Mouse (Mus musculus) right cerebral cortex, postnatal 10 days (tissue): ENCODE results near the gene Fig4.

Source experiments
- DNase-seq, 2 experiments: peaks; one replicate each; pipeline ENCODE4 v3.0.0; 2021; ENCODE audit warnings: low spot score in 2 of 2

Fig4 gene

DNA sequence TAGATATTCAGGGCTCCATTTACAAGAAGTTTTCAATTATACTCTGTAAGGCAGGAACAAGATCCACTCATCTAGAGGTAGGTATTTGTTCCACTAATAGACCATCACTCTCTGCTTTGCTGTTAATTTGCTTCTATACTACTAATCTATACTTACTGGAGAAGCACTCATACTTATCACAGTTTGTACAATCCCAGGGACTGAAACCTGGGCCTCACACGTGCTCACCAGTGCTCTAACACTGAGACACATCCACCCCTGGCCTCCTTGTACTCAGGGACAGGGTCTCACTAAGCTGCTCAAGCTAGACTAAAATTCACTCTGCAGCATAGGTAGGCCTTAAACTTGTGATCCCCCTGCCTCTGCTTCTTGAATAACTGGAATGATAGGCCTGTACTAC lies 41.8 kb downstream of the Fig4 start:
- no peak for DNase-seq

DNA sequence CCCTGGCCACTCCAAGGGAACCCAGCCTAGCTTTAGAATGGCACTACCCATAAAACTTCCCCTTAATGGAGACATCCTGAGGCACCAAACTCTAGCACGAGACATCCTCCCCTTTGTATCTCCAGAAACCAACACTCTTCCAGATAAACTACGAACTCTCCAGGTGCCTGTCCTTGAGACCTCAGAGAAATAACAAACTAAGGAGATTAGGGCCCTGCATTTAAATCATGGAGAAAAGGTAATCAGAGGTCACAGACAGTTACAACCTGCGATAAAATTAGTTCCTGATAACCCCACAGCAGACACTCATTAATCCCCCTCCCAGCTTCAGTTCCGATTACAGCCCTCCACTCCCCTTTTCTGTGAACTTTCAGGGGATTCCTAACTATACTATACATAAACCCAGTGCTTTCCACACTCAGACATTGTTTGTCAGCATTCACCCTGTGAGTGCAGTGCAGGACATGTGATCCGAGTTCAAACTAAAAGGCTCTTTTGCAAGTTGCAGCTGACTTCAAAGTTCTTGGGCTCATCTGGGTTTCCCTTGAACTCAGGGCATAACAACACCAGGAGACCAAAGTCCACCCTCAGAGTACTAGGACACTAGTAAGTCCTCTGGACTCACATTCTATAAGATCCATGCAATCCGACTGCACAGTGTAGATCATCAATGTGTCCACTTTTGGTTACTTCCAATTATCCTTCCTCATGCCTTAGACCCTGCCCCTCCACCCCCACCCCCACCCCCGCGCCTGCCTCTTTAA lies 42.6 kb downstream of the Fig4 start:
- DNase-seq, result no peak

DNA sequence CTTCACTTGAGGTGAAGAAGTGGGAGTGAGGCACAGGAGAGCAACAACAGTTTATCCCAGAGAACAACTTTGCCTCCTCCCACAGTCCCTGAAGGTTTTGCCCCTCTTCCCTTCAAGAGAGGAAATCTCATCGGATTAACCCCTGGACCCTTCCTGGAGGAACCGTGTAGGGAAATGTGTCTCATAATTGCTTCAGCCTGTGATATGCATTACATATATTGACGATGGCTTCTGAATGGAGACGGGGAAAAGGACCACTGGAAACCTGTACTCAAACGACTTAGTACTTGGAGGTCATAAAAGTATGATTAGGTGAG lies 52.4 kb downstream of the Fig4 start:
- no peak for DNase-seq

DNA sequence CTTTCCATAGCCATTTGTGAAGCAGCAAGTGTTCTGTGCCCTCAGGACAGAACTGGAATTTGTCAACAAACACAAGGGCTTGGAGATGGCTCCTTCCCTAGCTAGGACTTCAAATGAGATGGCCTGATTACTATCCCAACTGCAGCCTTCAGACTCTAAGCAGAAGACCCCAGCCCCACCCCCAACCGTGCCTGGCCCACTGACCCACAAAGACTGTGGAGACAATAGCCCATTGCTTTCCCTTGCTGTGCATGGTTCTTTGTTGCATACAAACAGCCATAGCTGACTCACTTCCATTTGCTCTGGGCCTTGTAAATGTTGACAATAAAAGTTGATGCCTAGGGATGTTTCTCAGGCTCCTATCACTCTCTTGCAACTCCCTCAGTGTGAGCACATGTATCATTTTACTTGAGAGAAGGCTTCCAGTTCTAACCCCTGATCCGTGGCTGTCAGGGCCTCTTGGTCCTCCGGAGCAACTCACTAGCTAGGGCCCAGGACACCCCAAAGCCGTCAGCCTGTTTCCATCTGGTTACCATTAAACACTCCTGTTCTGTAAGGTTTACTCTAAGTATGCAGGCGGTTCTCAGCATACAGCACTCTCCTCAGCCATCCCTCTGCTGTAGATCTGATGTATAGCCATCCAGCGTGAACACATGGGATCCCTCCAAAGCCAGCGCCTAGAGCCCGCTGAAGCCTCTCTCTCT lies 52.9 kb downstream of the Fig4 start:
- no peak for DNase-seq

DNA sequence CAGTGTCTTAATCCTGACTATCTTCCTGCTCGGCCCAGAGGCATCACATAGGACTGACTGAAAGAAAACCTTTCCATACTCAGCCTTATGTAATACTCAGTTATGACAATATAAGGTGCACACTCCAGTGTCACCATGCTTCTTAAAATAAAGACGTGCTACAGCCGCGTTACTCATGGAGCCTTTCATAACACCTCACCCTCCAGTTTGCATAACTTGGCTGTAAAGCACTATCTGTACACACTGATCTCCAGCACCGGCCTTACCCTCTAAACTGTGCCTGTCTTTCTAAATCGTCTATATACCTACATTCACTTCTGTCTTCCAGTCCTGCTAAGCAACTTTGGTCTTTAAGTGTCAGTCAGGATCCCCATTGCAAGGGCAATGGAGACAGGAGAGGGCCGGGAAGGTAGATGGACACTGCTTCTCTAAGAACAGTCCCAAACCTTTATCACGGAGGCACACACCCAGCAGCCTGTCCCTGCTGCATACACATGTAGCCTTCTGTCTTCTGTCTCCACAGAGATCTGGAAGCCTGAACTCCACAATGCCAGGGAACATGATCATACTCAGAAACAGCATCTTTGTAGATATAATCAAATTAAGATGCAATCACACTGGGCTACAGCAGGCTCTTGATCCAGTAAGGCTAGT lies 53.9 kb downstream of the Fig4 start:
- no peak for DNase-seq

DNA sequence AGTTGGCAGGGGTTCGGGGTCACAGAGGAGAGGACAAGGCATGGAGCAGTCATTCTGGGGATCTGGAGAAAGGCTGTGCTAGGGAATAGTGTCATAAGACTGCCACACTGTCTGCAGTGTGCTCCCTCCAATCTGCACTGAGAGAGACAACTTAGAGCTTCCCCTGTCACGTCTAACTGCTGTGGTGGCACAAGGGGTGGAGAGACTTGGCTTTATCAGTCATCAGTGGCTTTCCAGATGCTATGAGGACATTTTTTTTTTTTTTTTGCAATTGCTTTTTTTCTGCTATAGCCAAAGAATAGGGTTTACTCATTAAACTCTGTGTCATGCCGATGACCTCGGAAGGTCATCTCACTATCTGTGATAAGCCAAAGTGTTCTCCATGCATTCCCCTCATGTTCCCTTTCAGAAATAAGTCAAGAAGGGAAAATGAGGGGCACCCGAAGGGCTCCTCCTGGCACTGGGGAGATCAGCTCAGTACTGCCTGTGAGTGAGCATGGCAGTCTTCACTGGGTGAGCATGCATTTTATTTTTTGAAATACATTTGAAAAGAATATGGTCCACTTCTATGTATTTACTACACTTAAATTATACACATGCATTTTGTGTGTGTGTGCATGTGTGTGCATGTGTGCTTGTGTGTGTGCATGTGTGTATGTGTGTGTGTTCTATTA lies 55.1 kb downstream of the Fig4 start:
- DNase-seq, result no peak

DNA sequence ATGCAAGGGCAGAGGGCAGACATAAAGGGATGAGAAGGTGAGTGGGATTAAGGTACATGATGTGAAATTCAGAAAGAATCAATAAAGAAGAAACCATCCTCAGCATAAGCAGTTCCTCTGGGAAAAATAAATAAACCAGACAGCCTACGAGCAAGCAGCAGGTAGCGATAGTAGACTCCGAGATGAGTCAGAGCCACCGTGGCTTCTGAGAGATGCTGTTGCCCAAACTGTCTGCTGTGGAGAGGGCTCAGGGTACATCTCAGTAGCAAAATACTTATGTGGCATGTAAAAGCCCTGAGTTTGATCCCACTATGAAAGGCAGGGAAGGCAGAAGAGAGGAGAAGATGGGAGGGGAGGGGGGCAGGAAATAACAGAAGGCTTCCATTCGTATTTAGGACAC lies 56.9 kb downstream of the Fig4 start:
- DNase-seq, result no peak

DNA sequence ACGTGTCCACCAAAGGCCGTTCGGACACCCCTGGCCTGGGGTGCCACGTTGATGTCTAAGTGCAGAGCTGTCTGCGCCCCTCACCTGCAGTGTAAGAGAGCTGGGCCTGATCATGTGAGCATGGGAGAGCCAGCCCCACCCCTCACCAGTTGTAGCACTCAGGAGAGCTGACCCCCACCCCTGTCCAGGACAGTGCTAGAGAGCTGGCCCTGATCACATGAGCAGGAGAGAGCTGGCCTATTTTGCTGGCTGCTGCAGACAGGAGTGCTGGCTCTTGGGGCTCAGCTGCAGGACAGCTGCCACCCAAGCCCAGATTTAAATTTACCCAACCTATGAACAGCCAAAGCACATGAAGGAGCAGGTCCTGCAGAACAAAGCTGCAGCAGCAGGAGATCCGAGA lies 57.6 kb downstream of the Fig4 start:
- no peak for DNase-seq

DNA sequence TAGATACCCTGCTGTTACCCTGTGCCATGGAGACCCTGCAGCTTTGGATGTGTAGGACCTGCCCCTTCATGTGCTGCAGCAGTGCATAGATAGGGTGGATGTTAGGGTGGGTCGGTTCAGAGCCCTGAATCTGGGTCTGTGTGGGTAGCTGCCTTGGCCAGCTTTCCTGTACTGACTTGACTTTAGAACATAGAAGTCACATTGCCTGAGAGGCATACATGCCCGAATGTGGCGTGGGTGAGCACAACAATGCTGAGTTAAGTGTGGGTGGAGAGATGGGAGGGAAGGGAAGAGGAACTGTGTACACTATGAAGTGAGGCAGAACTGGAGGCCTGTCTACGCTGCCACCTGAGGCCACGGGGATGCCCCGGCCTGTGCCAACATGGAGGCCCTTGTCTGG lies 58.0 kb downstream of the Fig4 start:
- DNase-seq, result no peak

DNA sequence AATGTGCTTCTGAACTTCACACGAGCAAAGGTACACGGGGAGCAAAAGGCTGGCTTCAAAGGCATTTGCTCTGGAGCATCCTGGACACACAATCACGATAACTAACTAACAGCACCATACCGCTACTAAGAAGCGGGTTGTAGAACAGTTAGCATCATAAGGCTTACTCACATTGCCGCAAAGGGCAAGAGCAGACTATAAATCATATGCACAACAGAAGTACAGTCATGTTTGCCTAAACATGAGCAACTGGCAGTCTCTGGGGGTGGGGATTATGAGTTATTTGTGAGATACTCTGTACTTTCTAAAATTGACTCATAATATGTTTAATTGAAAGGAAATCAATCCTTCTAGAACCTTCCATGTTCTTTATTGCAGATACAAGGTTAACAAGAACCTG lies 59.1 kb downstream of the Fig4 start:
- no peak for DNase-seq

DNA sequence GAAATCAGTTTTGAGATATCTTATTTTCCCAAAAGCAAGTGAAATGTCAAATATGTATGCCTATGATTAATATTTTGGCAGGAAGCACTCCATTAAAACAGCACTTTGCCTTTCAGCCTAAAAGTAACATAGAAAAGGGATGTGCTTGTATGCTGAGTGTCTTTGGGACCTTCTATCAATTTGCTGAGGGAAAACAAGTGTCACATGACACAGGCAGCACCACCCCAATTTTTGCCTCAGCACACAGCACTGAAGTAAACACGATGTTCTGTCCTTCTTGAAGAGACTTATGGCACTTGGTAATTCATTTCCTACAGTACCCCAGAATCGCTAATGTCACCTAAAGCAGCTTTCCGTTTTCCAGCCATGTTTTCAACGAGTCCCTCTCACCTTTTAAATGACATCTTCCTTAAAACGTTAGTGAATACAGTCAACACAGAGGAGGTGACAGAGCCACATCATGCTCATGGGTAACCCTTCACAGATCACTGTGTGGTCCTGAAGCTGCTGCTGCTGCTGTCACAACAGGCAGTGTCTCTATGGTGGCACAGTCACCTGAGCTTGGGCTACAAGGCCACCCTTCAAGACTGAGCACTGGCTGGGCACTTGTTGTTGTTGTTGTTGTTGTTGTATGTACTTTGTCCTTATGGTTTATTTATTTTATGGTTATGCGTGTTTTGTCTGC lies 61.4 kb downstream of the Fig4 start:
- no peak for DNase-seq

DNA sequence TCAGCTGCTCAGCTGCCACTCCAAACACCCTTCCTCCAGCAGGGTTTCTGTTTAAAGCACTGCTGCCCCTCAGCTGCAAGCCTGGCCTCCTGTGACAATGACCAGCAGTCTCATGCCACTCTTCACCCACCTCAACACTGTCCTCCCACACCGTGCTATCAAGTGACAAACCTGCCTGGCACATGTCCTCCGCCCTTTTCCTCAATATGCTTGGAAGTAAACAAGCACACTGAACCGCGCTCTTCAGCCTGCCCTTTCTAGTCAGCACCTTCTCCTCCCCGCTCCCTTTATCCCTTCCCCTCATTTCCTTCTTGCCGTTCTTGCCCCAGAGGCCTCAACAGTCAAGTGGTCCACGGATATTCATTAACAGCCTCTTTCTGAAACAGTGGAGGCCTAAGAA lies 62.0 kb downstream of the Fig4 start:
- no peak for DNase-seq

DNA sequence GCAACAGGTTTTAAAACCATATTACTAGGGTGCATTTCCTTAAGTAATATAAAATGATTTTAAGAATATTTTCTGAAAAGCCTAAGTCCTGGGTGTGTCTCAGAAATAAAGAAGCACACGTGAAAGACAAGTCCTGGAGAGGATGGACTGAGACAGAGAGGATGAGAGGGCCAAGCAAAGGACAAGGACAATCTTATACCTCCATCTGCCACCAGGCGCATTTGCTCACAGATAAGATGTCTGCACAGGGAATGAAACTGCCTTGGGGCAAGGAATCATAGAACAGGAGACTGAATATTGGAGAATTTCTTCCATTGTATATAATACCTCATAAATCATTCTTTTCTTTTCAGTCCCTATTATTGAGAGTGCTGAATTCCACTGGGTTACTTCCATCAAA lies 67.0 kb downstream of the Fig4 start:
- no peak for DNase-seq

DNA sequence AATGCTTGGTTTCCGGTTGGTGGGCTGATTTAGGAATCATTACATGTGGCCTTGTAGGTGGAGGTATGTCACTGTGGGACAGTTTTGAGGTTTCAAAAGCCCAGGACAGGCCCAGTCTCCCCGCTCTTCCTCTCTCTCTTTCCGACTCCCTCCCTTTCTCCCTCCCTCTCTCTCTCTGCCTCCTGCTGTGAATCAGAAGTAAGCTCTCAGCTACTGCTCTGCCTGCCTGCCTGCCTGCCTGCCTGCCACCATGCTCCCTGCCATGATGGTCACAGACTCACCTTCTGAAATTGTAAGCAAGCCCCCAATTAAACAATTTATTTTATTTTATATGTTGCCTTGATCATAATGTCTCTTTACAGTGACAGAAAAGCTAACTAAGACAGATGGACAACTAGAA lies 67.5 kb downstream of the Fig4 start:
- DNase-seq, result no peak

DNA sequence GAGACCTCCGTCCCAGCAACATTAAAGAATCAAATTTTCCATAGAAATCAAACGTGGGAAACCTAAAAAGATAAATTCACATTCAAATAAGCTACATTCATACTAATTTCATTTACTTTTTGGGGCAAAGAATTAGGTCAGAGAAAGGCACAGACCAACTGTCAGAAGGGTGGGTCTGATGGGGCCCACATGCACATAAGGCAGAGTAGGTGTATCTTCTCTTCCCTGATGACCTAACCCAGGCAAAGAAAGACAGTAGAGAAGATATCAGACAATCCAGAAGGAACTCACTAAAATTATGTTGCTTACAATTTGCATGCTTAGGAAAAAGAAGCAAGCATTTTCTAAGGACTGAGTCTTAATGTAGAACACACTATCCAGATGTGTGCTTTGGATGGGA lies 67.9 kb downstream of the Fig4 start:
- DNase-seq, result no peak

DNA sequence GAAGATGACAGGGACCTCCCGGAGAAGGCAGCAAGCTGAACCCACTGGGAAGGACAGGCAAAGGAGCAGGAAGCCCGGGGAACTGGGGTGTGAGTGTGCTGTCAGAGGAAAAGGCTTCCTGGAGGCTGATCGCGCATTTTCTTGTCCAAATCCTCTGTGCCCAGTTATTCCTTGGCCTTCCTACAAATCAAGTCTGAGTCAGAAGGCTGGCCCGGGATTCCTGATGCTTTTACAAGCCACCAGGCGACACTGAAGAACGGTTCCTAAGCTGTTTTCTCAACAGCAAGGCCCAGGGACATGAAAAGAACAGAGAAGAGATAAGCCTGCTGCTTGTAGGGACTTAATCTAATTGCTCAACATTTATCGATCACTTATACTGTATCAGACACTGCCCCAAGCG lies 68.5 kb downstream of the Fig4 start:
- DNase-seq, result no peak

DNA sequence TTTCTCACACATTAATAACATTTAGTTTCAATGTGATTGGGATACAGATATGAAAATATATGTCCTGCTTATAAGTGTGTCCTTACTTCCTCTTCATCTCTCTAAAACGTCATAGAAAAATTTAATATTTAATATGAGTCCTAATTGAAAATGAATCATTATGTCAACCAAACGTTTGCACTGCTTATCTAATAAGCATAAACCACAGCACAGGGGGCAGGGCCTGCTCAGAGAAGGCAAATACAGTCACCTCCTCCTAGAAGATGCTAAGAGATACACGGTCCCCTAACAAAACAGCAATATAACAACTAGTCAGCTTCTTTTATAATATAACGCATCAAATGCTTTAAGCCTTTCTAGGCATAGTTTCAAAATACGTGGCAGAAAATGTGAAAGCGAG lies 69.9 kb downstream of the Fig4 start:
- DNase-seq, result no peak

DNA sequence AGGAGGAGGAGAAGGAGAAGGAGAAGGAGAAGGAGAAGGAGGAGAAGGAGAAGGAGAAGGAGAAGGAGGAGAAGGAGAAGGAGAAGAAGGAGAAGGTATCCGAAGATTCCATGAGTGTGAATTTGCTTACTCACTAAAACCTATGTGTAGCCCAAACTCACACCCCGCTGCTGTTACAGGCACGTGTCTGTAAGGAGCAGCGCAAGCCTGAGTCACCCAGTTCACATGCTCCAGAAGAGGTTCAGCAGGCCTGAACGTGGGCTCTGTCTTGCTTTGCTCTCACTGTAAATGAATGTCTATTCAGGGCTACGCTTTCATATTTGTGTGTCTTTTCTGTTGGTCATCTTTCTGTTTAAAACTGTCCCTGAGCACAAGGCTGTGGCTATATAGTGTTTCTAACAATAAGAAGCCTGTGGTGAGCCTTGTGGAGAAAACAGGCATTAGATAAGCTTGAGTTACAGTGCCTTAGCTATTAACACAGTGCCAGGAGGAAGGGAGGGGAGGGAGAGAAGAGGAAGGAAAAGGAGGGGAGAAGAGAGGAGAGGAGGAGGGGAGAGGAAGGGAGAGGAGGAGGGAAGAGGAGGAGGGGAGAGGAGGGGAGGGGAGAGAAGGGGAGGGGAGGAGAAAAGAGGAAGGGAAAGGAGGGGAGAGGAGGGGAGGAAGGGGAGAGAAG lies 71.8 kb downstream of the Fig4 start:
- no peak for DNase-seq

DNA sequence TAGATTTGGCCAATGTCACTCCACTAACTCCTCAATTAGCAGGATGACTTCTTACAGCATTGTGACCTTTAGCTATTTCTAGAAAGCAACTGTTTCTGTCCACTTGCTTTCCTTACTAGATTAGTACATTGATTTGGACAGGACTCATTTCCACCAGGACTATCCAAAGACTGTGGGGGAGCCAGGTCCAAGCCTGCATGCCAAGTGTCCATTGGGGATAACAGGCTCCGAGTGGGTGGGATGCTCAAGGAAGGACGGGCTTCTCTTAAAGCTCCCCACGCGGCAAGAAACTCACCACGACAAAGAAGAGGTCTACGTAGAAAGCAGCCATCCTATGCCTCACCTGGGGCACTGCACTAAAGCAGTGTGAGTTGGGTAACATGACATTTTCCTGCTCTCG lies 75.4 kb downstream of the Fig4 start:
- DNase-seq, result no peak

DNA sequence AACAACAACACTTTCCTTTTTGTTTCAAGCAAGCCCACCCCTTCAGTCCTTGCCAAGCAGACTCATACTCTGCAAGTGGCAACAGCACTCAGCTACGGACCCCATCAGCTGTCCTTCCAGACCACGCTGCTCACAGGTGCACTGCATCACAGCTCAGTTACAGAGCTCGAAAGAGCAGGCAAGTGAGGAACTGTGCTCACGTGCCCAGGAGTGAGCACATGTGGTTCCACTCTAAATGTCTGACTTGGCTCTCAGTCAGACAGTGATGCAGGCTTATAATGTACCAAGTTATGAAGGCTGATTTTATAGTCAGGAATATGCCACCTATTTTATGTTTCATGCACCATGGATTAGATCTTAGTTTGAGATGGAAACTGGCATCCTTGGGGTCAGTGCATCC lies 79.6 kb downstream of the Fig4 start:
- DNase-seq, result no peak

DNA sequence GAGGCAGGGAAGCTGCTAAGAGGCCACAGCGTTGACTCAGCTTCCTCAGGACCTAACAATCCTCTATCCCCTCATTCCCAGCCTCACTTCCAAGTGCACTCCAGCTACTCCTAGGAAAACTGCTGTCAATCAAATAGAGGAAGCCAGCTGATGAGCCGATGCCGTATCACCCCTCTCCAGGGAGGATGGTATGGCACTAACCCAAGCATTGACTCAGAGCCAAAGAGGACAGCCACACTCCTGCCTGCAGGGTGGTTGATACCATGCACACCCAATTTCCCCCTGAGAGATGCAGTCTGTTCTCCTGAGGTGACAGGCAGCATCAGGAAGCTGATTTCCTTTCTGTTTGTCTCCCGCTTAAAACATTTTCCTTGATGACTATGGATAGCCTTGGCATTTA lies 81.9 kb downstream of the Fig4 start:
- DNase-seq, result no peak

DNA sequence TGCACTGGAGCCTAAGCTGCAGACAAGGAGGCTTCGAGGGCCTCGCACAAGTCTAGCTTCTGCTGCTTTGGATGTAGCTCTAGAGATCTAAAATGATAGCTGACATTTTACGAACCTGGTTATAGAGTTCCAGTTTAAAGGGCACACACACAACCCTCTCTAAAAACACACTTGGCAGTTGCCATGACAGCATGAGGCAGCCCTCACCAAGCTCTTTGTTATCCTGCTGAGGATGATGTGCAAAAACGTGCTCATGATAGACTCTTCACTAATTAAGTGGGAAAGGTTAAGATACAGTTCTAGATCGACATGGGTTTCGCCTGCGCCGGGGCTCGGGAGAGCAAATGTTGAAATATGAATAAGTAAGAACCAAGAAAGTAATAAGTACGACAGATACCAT lies 84.2 kb downstream of the Fig4 start:
- DNase-seq, result no peak
